ENCODE assay signal across 21 mouse cellular contexts in the genomic region with DNA sequence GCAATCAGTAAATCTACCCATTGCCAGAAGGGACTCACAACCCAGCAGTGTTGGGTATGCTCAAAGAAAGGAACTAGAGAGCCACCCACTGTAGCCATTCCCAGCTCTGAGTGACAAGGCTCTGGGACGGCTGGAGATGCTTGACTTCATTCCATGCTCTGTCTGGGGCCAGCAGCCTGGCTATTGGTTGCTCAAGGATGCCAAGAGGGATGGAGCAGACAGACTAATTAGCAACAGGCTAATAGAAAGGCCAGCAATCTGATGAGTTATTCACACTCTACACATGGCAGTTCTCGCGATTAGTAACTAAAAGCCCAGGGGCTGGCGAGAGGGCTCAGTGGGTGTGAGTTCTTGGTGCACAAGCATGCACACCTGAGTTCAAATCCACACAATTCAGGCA.
"Had no signal": no experiment of that assay in that cellular context is flagged by ENCODE, and none has a peak within 500 bp of the region (broad histone marks: within the 10 kb centered on the region; RNA-seq: fewer than 3 reads in every experiment).

No protein-coding gene starts in this region.

- H3K9me3 ChIP-seq: limb, embryonic 12.5 days; limb, embryonic 15.5 days; midbrain, embryonic 12.5 days; midbrain, embryonic 15.5 days; neural tube, embryonic 12.5 days; neural tube, embryonic 15.5 days had no signal

- H3K9ac ChIP-seq: limb, embryonic 12.5 days; limb, embryonic 15.5 days; liver, embryonic 14.5 days; liver, postnatal 0 days; lung, embryonic 14.5 days; midbrain, embryonic 12.5 days; midbrain, embryonic 15.5 days; neural tube, embryonic 12.5 days; neural tube, embryonic 15.5 days had no signal

- DNase-seq: kidney, postnatal 10 days; kidney, postnatal 4 days; left cerebral cortex, postnatal 4 days; liver, postnatal 0 days; lung, embryonic 14.5 days; right cerebral cortex, adult 18-20 months; right cerebral cortex, postnatal 14 days; right cerebral cortex, postnatal 4 days; thymus, adult 2 months; thymus, postnatal 25 days had no signal

- H3K4me3 ChIP-seq: limb, embryonic 12.5 days; limb, embryonic 15.5 days; midbrain, embryonic 12.5 days; midbrain, embryonic 15.5 days; neural tube, embryonic 12.5 days; neural tube, embryonic 15.5 days had no signal

- H3K27me3 ChIP-seq: limb, embryonic 15.5 days; midbrain, embryonic 12.5 days; midbrain, embryonic 15.5 days; neural tube, embryonic 12.5 days; neural tube, embryonic 15.5 days had no signal

- ATAC-seq: liver, postnatal 0 days; lung, postnatal 0 days; midbrain, embryonic 15.5 days had no signal

- H3K4me2 ChIP-seq: limb, embryonic 12.5 days; limb, embryonic 15.5 days; liver, embryonic 11.5 days; lung, embryonic 14.5 days; midbrain, embryonic 12.5 days; neural tube, embryonic 12.5 days had no signal

- H3K27ac ChIP-seq: limb, embryonic 12.5 days; limb, embryonic 15.5 days; liver, embryonic 14.5 days; macrophage; midbrain, embryonic 12.5 days; midbrain, embryonic 15.5 days; neural tube, embryonic 12.5 days; neural tube, embryonic 15.5 days; stomach, postnatal 0 days had no signal

- H3K36me3 ChIP-seq: limb, embryonic 15.5 days had no signal
